Mouse (Mus musculus): ENCODE data around the gene Supt5. TPM values are rescaled to one million over a fixed set of nuclear protein-coding genes. Genes with fewer than 3 reads are reported as not detected.

Supt5 gene
- total RNA-seq, 2 experiments from 2014 or later = 18.6 to 24.4 TPM

- ATAC-seq (replicated peaks; ENCODE audit: low FRiP score, poor library complexity, severe bottlenecking) = no peak
Measured at GRCm38 (mm10) chr7:28356981-28357380, 18.4 kb upstream of the Supt5 start.

- no peak for ATAC-seq (replicated peaks; ENCODE audit: low FRiP score, poor library complexity, severe bottlenecking)
Measured at GRCm38 (mm10) chr7:28355221-28355620, 16.7 kb upstream of the Supt5 start.

GRCm38 (mm10) chr7:28354596-28354995 is 16.1 kb upstream of the Supt5 start:
- no peak for ATAC-seq (replicated peaks; ENCODE audit: low FRiP score, poor library complexity, severe bottlenecking)

DNA sequence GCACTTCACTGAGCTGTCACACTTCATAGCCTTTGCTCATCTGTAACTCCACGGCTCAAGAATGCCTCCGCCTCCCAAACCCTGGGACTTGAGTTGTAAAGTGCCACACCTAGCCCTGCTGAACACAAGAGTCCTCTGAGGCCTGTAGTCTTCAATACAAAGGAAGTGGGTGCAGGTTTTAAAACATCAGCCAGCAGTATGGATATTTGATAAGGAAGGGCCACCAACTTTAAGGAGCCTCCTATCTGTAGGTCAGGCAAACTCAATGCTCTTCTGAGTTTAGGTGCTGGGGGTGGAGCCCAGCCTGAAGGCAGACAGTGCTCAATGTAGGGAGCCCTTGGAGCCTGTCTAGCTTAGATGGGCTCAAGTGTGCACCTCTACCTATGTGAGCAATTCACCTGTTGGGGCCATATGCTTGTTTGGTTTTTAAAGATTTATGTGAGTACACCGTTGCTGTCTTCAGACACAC is 15.6 kb upstream of the Supt5 start:
- ATAC-seq (replicated peaks; ENCODE audit: low FRiP score, poor library complexity, severe bottlenecking) = no peak

- ATAC-seq (replicated peaks; ENCODE audit: low FRiP score, poor library complexity, severe bottlenecking) = no peak
Measured at GRCm38 (mm10) chr7:28353267-28353666, 14.7 kb upstream of the Supt5 start.

- ATAC-seq (replicated peaks; ENCODE audit: low FRiP score, poor library complexity, severe bottlenecking) = no peak
Measured at GRCm38 (mm10) chr7:28351676-28352191, 13.2 kb upstream of the Supt5 start.

DNA sequence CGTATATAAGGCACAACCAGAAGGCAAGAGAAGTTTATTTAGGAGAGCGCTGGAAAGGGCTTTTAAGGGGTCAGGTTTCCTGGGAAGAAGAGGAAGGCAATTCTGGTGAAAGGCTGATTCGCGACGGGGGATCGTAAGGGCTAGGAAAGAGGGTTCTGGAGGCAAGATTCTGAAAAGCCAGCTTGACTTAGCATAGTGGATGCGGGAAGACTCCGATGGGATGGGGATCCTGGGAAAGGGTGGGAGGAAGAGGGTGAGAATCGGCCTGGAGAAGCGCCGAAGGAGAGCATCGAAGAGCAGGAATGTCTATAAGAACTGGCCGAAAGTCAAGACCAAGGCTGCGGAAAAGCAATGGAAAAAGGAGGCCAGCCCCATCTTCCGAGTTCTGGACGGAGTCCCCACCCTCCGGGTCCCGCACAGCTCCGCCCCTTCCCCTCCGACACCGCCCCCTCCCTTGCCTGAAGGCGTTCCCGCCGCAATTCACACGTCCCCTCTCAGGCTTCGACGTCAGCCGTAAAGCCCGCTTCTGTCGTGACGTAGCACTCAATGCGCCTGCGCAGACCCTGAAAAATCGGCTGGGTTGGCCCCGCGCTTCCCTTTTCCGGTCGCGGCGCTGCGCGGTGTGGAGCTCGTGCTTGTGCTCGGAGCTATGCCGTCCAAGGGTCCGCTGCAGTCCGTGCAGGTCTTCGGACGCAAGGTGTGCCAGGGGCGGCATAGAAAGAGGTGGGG is 11.8 kb upstream of the Supt5 start, which contains the start of gene Rps16:
Gene Rps16 (plus strand): TSS at position 498 of the 729 bp plus-strand sequence.
- ATAC-seq (replicated peaks; ENCODE audit: low FRiP score, poor library complexity, severe bottlenecking) = peak; percentile 97

DNA sequence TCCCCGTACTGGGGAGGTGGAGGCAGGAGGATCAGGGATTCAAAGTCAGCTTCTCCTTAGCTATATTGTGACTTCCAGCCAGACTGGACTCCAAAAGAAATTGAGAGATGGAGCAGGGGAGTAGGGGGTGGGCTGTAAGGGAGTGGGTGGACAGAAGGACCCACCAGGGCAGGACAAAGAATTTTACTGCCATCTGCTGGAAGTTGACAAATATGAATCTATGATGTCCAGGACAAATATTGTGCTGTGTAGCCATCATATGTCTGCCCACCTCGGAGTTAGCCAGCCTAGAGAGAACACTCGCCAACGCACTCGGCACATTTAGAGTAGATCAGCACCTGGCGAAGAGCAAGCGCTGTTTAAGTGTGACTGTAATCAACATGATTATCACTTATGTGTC is 10.1 kb upstream of the Supt5 start:
- ATAC-seq (replicated peaks; ENCODE audit: low FRiP score, poor library complexity, severe bottlenecking) = no peak

DNA sequence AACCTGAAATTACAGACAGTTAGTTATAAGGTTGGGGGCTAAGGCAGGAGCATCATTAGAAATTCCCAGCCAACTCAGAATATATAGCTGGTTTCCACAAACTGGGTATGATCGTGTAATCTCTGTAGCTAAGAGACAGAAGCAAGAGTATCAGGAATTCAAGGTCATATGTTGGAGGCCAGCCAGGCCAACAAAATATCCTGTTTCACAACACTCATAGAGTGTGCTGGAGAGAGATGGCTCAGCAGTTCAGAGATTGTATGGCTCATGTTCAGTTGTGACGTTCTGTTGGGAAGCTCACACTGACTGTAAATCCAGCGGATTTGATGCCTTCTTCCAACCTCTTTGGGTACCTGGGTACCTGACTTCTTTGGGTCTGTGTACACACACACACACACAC is 9.2 kb upstream of the Supt5 start:
- ATAC-seq (replicated peaks; ENCODE audit: low FRiP score, poor library complexity, severe bottlenecking) = no peak

- ATAC-seq (replicated peaks; ENCODE audit: low FRiP score, poor library complexity, severe bottlenecking) = peak; percentile 82
Measured at GRCm38 (mm10) chr7:28344637-28345036, 6.1 kb upstream of the Supt5 start.

DNA sequence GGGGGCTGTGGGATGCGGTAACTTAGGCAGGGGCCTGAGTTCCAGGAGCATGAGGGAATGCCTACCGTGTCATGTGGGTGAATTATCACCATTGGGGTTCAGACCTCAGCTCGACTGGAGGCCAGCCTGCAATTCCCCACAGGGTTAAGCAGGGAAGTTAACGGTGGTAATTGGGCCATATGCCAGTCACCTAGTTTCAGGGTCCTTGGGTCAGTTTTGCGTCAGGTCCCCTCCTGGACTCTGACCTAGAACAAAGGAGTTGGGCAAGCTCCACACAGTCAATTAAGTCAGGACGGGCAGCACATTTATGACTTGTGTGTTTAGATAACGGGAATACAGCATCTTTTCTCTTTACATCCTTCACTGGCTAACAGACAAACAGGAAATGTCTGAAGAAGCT is 2.8 kb upstream of the Supt5 start:
- no peak for ATAC-seq (replicated peaks; ENCODE audit: low FRiP score, poor library complexity, severe bottlenecking)

GRCm38 (mm10) chr7:28339213-28339917 is 819 bp upstream of the Supt5 start:
- peak; percentile 42; the same call in 1 of the 2 replicates for ATAC-seq (replicated peaks; ENCODE audit: low FRiP score, poor library complexity, severe bottlenecking)

DNA sequence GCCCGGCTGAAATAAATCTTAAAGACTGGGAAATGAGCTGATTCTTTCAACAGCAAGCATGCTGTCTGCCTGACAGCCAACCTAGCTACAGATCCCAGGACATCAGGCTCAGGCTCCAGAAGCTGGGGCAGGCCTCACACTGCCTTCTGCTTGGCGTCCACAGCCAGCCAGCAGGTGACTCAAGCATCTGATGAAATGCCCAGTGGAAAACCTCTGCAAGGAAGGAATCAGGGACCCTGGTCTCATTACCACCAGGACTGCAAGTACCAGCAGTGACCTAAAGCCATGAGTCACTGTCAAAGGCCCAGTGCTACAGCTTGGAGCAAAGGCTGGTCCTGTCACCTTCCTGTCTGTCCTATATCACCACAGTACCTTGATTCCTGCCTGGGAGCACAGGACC is 3.1 kb downstream of the Supt5 start:
- no peak for ATAC-seq (replicated peaks; ENCODE audit: low FRiP score, poor library complexity, severe bottlenecking)

DNA sequence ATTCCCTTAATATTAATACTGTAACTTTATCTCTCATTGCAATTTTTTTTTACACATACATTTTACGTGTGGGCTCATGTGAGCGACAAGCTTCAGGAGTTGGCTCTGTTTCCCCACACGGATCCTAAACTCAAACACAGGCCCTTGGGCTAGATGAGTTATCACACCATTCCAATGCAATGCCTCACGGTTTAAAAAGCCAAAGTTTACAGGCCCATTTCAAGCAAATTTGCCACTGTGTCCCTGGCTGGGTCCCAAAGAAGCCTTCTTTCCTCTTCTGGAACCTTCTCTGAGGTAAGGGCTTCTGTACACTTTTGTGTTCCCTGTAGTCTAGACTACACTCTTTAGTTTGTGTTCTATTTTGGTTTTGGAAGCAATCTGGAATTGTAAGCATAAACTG is 4.0 kb downstream of the Supt5 start:
- no peak for ATAC-seq (replicated peaks; ENCODE audit: low FRiP score, poor library complexity, severe bottlenecking)

GRCm38 (mm10) chr7:28328260-28328659 is 10.3 kb downstream of the Supt5 start:
- no peak for ATAC-seq (replicated peaks; ENCODE audit: low FRiP score, poor library complexity, severe bottlenecking)

DNA sequence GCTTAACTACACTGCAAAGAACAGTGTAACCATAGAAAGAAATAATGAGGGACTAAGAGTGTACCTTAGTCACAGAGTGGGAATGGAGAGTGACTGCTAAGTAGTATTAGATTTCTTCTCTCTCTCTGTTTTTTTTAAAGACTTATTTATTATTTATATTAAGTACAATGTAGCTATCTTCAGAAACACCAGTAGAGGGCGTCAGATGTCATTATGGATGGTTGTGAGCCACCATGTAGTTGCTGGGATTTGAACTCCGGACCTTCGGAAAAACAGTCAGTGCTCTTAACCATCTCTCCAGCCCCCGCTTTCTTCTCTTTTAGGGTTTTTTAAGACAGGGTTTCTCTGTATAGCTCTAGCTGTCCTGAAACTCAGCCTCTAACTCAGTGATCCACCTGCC is 12.1 kb downstream of the Supt5 start:
- no peak for ATAC-seq (replicated peaks; ENCODE audit: low FRiP score, poor library complexity, severe bottlenecking)

DNA sequence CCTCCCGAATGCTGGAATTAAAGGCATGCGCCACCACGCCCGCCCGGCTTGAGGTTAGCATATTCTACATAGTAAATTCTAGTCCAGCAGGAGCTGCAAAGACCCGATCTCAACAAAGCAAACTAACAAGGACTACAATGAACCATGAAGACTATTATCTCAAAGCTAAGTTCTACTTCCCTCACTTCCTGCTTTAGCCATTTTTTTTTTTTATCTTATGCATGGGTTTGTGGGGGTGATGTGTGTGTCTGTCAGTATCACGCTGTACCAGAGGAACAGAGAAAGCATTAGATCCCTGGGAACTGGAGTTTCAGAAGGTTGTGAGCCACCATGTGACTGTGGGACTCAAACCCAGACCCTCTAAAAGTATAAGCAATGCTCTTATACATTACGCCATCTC is 13.3 kb downstream of the Supt5 start:
- ATAC-seq (replicated peaks; ENCODE audit: low FRiP score, poor library complexity, severe bottlenecking) = no peak

- ATAC-seq (replicated peaks; ENCODE audit: low FRiP score, poor library complexity, severe bottlenecking) = no peak
Measured at GRCm38 (mm10) chr7:28321974-28322720, 16.4 kb downstream of the Supt5 start.

GRCm38 (mm10) chr7:28318714-28319113 is 19.8 kb downstream of the Supt5 start:
- no peak for ATAC-seq (replicated peaks; ENCODE audit: low FRiP score, poor library complexity, severe bottlenecking)

- ATAC-seq (replicated peaks; ENCODE audit: low FRiP score, poor library complexity, severe bottlenecking) = no peak
Measured at GRCm38 (mm10) chr7:28318036-28318435, 20.5 kb downstream of the Supt5 start.
